Mouse (Mus musculus) cortical plate, adult 2 months (tissue): ENCODE results near the gene Capzb. TPM values are rescaled to one million over a fixed set of nuclear protein-coding genes. Genes with fewer than 3 reads are reported as not detected.

ENCODE experiments used
- H3K27ac ChIP-seq: fragments of 200-500 bp; 2 replicates; pipeline ENCODE4 v1.5.1; 2012; ENCODE audit warnings: low read length, control low read depth, inconsistent platforms; ENCODE audit not compliant: insufficient read depth
- H3K4me1 ChIP-seq: fragments of 200-500 bp; 2 replicates; pipeline ENCODE4 v1.6.1; 2011; ENCODE audit warnings: low read length; ENCODE audit not compliant: control insufficient read depth, insufficient read depth
- H3K4me3 ChIP-seq: fragments of 200-500 bp; 2 replicates; pipeline ENCODE4 v1.5.1; 2011; ENCODE audit warnings: mild to moderate bottlenecking, low read length, control low read depth; ENCODE audit not compliant: insufficient read depth
- CTCF ChIP-seq: fragments of 200-500 bp; IDR thresholded peaks from 2 replicates; pipeline ENCODE4 v1.5.1; 2011; ENCODE audit warnings: mild to moderate bottlenecking, control low read depth, low read length; ENCODE audit not compliant: insufficient read depth; ENCODE audit errors: extremely low read depth
- POLR2A ChIP-seq: fragments of 200-500 bp; IDR thresholded peaks from 2 replicates; pipeline ENCODE4 v1.6.1; 2011; ENCODE audit warnings: mild to moderate bottlenecking, low read length, control low read depth; ENCODE audit not compliant: insufficient read depth; ENCODE audit errors: extremely low read depth
- polyA plus RNA-seq: library from polyadenylated mRNA; depleted of rRNA; stranded (reverse); fragments of >200 nt; gene quantifications from 2 replicates; pipeline ENCODE4 v1.2.3, GENCODE M21; 2012

The Capzb gene
- polyA plus RNA-seq, 1 experiment: 229 TPM

- Histone ChIP-seq H3K27ac (no peak overlapping the region), H3K4me3 (no peak overlapping the region), H3K4me1 (peaks cover 2% of the 10 kb centered on the region)
- no peak for TF ChIP-seq CTCF
- no peak for TF ChIP-seq POLR2A
Measured at GRCm38 (mm10) chr4:139276411-139276810, 83.7 kb downstream of the Capzb start.

- Histone ChIP-seq H3K4me1 (peaks cover 4% of the 10 kb centered on the region; the same call in 1 of the 2 replicates), H3K4me3 (no peak overlapping the region), H3K27ac (no peak overlapping the region)
- TF ChIP-seq POLR2A: no peak
- TF ChIP-seq CTCF: no peak
Measured at GRCm38 (mm10) chr4:139280530-139280929, 87.8 kb downstream of the Capzb start.

DNA sequence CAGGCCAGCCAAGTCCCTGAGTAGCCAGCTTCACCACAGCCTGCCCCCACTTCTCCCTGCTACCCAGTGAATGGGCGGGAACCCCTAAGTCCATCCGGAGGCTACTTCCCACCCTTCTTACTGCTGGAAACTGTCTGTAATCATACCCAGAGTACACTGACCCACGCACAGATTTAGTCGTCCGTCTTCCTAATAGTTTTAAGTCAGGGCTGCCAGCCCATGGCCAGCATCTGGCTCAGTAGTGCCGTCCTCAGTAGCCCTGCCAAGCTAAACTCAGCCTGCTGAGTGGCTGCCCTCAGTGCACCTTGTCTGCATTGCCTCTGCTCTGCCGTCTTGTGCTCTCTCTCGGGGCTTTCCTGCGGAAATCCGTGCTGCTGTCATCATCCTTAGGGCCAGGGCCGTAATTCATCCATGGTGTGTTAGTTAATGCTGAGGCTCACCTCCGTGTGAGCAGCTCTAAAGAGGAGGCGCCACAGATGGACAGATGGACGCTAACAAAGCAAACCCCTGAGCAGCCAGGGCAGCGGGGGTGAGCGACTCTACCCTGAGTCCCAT is 89.2 kb downstream of the Capzb start:
- no peak overlapping the region for H3K27ac ChIP-seq
- TF ChIP-seq POLR2A (no peak), CTCF (no peak)
- peaks cover 4% of the 10 kb centered on the region; the same call in 1 of the 2 replicates for H3K4me1 ChIP-seq
- H3K4me3 ChIP-seq: no peak overlapping the region

GRCm38 (mm10) chr4:139282955-139283417 is 90.3 kb downstream of the Capzb start:
- H3K4me3 ChIP-seq: no peak overlapping the region
- TF ChIP-seq CTCF (no peak), POLR2A (no peak)
- no peak overlapping the region for H3K27ac ChIP-seq
- H3K4me1 ChIP-seq: peaks cover 4% of the 10 kb centered on the region; the same call in 1 of the 2 replicates

DNA sequence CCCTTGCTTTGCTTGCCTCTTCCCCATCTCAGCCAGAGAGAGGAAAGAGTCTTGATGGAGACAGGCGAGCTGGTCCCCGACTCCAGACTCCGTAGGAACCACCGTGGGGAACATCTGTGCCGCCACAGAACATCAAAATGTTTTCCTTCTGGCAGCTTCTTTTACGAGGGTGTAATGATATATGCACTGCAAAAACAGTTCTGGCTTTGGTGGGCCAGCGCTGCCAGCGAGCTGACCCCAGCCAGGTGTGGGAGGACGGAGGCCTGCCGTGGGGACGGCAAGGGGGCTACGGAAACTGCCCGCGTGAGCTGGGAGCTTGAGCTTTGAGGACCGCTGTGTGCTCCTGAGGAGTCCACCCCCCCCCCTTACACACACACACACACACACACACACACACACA is 92.2 kb downstream of the Capzb start:
- Histone ChIP-seq H3K4me1 (0 out of 2 replicates have a peak, but pooled peaks cover 2% of the 10 kb centered on the region), H3K27ac (no peak overlapping the region), H3K4me3 (no peak overlapping the region)
- TF ChIP-seq POLR2A (no peak), CTCF (no peak)

- Histone ChIP-seq H3K27ac (no peak overlapping the region), H3K4me3 (no peak overlapping the region), H3K4me1 (0 out of 2 replicates have a peak, but pooled peaks cover 2% of the 10 kb centered on the region)
- no peak for TF ChIP-seq POLR2A
- TF ChIP-seq CTCF: no peak
Measured at GRCm38 (mm10) chr4:139286234-139286633, 93.5 kb downstream of the Capzb start.

DNA sequence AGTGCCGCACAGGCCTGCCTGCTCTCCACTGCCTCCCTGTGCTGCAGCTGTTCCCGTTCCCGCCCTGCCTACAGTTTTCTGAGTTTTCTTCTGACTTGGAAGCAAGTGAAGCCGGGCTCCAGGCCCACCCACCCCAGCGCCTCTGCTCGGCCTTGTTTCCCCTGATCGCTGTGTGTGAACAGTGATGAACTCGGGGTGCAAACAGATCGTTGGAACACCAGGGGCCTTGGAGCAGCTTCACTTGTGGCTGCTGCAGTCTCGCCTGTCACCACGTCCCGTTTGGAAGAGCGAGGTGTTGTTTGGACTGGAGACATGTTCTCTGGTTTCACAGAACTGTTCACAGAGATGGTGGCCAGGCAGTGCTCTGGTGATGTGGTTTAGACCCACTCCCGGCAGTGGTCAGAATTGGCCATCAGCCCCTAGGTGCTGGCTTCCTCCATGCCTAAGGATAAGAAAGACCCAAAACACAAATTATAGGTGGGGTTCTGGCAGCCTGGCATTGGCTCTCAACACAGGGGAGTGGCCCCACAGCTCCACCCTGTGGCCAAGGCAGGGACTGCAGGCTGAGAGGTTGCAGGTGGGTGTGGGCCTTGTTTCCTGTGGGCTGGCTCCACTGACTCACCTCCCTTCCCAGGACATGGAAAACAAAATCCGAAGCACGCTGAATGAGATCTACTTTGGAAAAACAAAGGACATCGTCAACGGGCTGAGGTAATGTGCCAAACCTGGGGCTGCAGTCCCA is 94.6 kb downstream of the Capzb start:
- Histone ChIP-seq H3K4me1 (0 out of 2 replicates have a peak, but pooled peaks cover 2% of the 10 kb centered on the region), H3K4me3 (no peak overlapping the region), H3K27ac (no peak overlapping the region)
- TF ChIP-seq CTCF (peak; percentile 87), POLR2A (no peak)

DNA sequence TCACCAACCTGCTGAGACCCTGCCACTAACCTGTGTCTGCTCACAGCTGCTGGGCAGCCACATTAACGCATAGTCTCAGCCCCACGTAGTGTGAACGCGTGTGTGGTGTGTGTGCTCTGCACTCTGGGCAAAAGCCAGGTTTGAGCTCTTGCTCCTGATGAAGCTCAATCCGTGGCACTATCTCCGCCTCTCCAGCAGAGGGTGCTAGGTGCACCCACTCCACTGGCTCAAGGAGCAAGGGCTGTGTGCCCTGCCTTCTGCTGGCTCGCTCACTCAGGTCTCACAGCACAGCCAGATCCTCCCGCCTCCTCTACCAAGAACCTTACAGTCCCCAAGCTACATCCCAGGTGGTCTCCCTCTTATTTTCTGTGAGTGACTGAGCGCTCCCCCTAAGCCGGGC is 96.3 kb downstream of the Capzb start:
- Histone ChIP-seq H3K4me1 (0 out of 2 replicates have a peak, but pooled peaks cover 2% of the 10 kb centered on the region), H3K27ac (no peak overlapping the region), H3K4me3 (no peak overlapping the region)
- TF ChIP-seq CTCF (peak; percentile 90), POLR2A (no peak)

DNA sequence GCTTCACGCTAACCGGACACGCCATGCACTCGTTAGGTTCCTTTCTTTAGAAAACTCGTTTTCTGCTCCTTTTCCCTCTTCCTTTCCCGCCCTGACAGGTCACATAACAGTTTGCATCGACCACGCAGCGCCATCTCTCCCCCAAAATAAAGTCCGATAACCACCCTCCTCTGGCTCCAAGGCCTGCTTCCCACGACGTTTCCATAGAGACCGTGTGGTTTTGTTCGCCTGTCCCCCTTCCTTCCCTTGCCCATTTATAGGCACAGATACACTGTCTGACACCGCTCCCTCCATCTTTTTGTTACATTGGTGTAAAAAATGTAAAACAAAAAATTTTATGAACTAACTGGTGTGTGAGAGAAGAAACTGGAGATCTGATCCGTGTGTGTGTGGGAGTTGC is 98.4 kb downstream of the Capzb start:
- no peak overlapping the region for H3K4me3 ChIP-seq
- H3K27ac ChIP-seq: no peak overlapping the region
- peaks cover 4% of the 10 kb centered on the region; the same call in 1 of the 2 replicates for H3K4me1 ChIP-seq
- TF ChIP-seq CTCF: no peak
- no peak for TF ChIP-seq POLR2A

GRCm38 (mm10) chr4:139292038-139292437 is 99.3 kb downstream of the Capzb start:
- Histone ChIP-seq H3K27ac (no peak overlapping the region), H3K4me3 (no peak overlapping the region)

More at GRCm38 (mm10) chr4:139292038-139292437, 99.3 kb downstream of the Capzb start:
- peaks cover 5% of the 10 kb centered on the region; the same call in 1 of the 2 replicates for H3K4me1 ChIP-seq
- TF ChIP-seq CTCF: no peak
- TF ChIP-seq POLR2A: no peak
